Mouse (Mus musculus) adrenal gland, adult 18-20 months (tissue): ENCODE results near the gene Wwox. TPM values are rescaled to one million over a fixed set of nuclear protein-coding genes. Genes with fewer than 3 reads are reported as not detected.

Experiments used
- DNase-seq, 2 experiments: peaks; one replicate each; pipeline ENCODE4 v3.0.0; 2021 to 2022; ENCODE audit warnings: low spot score in 2 of 2
- total RNA-seq, 2 experiments: library from RNA; stranded (reverse); gene quantifications; 1 replicate in 1 of 2; 2 replicates in 1 of 2; pipeline ENCODE4 v1.2.3; 2021

Wwox gene
- total RNA-seq, 2 experiments from 2014 or later = 26.9 to 27.0 TPM

DNA sequence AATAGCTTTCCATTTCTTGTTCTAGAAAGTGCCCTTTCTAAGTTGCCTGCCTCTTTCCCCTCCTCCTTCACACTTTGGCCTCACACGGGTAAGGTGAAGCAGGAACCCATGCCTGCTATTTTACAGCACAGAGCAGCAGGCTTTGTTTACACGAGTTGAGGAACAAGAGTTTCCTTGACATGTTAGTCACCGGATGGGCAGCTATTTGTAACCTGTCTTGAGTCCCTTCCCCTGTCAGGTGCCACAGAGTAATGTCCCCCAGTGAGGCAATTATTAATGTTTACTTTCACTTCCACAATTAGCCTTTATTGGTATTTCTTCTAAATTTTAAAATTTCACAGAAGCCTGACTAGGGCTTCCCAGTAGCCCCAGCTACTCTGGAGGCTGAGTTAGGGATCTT is 630.8 kb downstream of the Wwox start:
- no peak for DNase-seq

DNA sequence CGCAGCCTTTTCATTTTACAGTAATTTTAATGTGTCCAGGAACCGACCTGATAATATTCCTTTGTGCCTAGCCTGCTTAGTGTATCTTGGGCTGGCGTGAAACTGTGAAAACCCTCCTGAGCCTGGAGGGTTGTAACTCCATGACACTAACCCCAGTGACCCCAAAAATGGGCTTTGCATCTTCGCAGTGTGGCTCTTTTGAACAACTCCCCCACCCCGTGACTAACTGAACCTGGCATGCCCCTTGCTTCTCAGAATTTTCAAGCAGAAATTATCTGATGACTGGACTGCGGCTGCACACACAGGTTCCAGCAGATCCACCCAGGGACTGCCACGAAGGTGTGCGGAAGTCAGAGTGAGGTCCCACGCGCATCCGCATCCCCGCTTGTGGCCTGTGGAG is 631.8 kb downstream of the Wwox start:
- no peak for DNase-seq

DNA sequence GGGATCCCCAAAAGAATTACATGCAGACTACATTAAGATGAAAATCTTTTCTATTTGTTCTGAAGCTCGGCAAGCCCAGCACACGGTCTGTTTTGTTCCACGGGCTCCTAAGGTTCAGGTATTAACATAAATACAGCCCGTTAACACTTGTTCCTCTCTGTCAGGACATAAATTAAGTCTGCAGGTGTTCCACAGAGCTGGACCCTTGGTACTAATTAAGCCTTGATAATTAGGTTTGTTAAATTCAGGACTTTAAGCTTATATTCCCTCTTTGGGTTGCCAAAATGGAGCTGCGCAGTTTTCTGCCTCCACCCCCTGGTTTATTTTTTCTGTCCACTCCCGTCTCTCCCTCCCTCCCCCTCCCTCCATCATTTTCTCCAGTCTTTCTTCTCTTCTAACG is 638.8 kb downstream of the Wwox start:
- DNase-seq = no peak

- DNase-seq = peak; percentile 25 to 38
Measured at GRCm38 (mm10) chr8:115081302-115082207, 642.1 kb downstream of the Wwox start.

DNA sequence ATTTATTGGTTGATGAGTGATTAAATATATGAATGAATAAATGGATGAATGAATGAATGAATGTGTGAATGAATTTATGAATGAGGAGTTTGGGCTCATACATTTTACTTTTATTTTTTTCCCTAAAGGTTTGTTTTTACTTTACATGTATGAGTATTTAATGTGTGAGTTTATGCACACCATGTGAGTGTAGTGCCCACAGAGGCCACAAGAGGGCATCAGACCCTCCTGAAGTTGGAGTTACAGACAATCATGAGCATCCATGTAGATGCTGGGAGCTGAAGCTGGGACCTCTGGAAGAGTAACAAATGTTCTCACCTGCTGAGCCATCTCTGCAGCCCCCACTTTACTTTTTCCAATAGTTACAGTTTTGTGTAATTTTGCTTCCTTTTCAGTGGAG is 648.7 kb downstream of the Wwox start:
- no peak for DNase-seq

DNA sequence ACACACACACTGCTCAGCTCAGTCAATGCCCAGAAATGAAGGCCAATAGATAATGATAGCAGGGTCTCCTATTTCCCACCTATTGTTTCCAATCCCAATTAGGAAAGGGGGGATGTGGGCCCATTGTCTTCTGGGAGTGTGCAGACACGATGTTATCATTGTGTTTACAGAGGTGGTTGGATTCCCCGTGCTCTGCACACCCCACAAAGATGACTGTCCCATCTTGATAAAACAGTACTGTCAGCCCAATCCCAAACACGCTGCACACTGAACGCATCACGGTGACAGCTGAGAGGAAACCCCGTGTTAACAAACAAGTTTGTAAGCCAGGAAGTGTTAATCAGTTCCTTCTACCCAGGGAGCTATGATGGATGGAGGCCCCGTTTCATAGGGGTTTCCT is 650.3 kb downstream of the Wwox start:
- DNase-seq = no peak

DNA sequence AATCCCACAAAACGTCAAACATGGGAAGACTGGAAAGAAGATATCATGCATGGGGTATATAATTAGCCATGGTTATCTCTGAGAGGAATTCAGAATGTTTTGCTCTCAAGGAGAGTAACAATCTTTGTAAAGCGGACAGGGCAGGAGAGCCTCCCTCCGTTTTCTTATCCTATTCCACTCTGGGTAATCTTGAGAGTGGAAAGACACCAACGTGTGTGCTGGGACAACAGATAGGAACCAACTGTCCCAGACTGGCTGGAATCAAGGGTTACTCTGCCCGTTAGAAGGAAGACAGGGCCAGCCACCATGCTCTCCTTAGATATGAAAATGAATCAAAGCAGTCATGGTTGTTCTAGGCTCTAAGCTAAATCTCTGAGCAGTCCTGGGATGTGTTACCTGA is 650.7 kb downstream of the Wwox start:
- DNase-seq = no peak

DNA sequence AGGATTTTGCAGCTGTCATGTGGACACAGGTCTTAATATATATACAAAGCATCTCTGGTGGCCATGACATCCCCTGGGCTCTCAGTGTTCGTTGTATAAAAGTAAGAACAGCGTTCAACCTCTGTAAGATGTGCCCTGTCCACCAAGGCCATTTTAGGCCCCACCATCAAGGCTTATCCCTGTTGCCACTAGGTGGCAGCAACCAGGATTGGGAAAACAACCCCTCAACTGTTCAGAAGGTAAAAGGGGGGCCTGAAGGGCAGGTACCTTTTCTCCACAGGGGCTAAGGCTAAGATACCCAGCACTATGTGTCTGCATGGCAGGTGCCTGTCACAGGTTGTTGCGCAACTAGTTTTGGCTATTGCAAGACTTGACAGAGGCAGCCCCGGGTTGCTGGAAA is 656.1 kb downstream of the Wwox start:
- DNase-seq = peak; percentile 27 to 34

GRCm38 (mm10) chr8:115097988-115098562 is 658.6 kb downstream of the Wwox start:
- no peak for DNase-seq

GRCm38 (mm10) chr8:115109309-115109708 is 669.9 kb downstream of the Wwox start:
- no peak for DNase-seq

DNA sequence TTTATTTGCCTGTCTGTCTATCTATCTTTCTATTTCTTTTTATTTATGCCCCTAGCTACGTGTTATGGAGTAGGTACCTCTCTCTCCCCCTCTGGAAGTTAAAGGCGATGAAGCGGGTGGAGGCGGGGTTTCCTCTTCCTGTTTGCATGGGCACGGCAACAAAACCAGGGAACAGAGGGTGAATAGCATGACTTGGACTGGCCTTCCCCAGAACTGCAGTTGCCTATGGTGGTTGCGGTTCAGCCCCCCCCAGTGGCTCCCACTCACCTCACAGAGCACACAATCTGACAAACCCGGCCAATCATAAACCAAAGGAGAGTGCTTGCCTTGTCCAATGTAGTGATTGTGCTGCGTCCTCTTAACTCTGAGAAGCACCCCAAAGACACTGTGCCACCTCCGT is 671.0 kb downstream of the Wwox start:
- no peak for DNase-seq

- no peak for DNase-seq
Measured at GRCm38 (mm10) chr8:115112062-115112461, 672.6 kb downstream of the Wwox start.

DNA sequence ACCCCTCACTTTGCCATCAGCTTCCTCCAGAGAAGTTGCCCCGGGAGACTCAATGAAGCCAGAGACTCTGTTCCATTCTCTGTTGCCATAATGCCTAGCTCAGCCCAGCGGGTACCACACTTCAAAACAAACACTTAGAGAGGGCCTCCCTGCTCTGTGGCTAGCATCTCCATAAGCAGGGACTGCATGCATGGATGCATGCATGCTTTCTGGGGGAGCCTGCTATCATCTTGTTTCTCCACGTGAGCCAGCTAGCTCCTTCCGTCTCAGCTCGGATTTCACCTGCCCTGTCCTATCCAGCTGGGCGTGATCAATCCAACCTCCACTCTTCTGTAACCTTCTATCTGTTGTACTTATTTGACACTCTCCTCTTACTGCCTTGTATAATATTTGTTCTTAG is 675.0 kb downstream of the Wwox start:
- no peak for DNase-seq

GRCm38 (mm10) chr8:115126081-115126480 is 686.6 kb downstream of the Wwox start:
- no peak for DNase-seq

GRCm38 (mm10) chr8:115126674-115127073 is 687.2 kb downstream of the Wwox start:
- DNase-seq = no peak

GRCm38 (mm10) chr8:115129307-115129706 is 689.9 kb downstream of the Wwox start:
- DNase-seq = no peak

DNA sequence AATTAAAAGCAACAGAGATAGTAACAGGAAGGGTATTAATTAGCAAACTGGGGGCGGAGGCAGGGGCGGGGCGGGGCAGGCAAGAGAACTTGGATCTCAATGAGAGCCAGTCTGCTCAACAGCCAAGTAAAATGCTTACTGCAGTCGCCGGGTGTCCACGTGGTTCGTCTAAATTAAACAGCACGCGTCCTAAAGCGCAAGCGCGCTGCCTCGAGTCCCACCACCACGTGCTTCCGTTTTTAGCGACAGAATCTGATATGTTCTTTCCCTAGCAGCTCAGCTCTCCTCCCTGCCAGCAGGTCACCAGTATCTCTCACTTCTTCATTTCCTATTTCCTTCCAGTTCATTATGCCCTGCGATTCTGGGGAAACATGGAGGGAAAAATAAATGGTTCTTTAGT is 693.7 kb downstream of the Wwox start:
- DNase-seq = no peak

DNA sequence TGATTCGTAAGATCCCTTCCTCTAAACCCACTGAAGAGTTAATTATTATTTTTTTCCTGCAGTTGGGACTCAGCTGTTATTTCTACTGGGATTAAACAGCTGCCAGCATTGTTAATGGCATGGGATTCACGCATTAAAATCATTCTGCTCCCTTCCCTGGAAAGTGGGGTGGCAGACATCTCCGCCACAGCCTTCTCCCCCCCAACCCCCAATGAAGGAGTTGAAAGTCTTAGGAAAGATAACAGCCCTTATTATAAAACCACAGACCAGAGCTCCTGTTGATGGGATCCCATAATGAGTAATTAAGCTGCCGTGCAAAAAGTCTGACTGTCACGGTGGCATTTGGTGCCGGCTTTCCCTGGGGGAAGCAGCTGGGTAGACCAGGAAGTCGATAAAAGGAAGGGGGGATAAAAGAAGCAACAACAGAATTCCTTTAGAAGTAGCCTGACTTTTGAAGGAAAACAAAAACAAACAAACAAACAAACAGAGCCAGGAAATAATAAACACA is 694.3 kb downstream of the Wwox start:
- DNase-seq = no peak

DNA sequence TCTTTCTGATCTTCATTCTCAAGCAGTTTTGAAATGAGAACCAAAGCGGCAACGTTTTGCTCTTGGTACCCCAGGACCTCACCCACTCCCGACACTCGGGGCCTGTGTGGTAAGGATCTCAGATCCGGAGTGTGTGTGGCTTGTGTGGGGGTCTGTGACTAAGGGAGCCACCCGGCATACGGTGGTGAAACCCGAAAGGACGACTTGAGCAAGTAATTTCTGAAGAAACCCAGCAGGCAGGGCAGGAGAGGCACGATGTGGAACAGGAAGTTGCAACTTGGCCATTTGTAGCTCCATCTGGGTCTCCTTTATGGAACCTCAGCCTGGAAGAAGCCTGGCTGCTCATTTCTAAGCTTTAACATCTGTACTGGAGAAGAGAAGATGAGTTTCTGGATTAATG is 697.4 kb downstream of the Wwox start:
- DNase-seq = no peak

GRCm38 (mm10) chr8:115141614-115142013 is 702.2 kb downstream of the Wwox start:
- no peak for DNase-seq

- DNase-seq = no peak
Measured at GRCm38 (mm10) chr8:115143530-115144320, 704.3 kb downstream of the Wwox start.

- DNase-seq = no peak
Measured at GRCm38 (mm10) chr8:115147006-115147405, 707.6 kb downstream of the Wwox start.
